Mouse (Mus musculus): ENCODE measurements around the gene Ank3.
A peak's percentile ranks its signal among the peaks of the same experiment; 100 is the strongest.
"Not testable (repeated sequence)": the region's sequence is repeated elsewhere in the genome, so short reads cannot be mapped to it uniquely, and the experiment has no call there.

The Ank3 gene

GRCm38 (mm10) chr10:69398763-69399590 lies at the start of gene Ank3:
TSS of gene Ank3 (plus strand) at chr10:69398773.
- peak; percentile 68 to 78 for DNase-seq

- peak; percentile 60 to 74 for DNase-seq
These were observed 47.3 kb upstream of the Ank3 start for GRCm38 (mm10) chr10:69351071-69351841.

- DNase-seq, result peak in 1 of 2 experiments; percentile 42
These were observed 46.7 kb upstream of the Ank3 start for GRCm38 (mm10) chr10:69351842-69352211.

- peak; percentile 97 to 98 for DNase-seq
These were observed 46.1 kb upstream of the Ank3 start, which contains the start of gene Cdk1 for GRCm38 (mm10) chr10:69352212-69353085. TSS of gene Cdk1 (minus strand) at chr10:69352938.

- not testable (repeated sequence) for DNase-seq
These were observed 45.5 kb upstream of the Ank3 start for GRCm38 (mm10) chr10:69353086-69353479.

GRCm38 (mm10) chr10:69359666-69360065 lies 38.9 kb upstream of the Ank3 start:
- no peak for DNase-seq

GRCm38 (mm10) chr10:69366208-69366607 lies 32.4 kb upstream of the Ank3 start:
- peak; percentile 40 to 47 for DNase-seq

GRCm38 (mm10) chr10:69366877-69367387 lies 31.6 kb upstream of the Ank3 start:
- DNase-seq, result no peak

- no peak for DNase-seq
These were observed 29.3 kb upstream of the Ank3 start for GRCm38 (mm10) chr10:69369321-69369720.

- DNase-seq, result peak; percentile 64 to 65
These were observed 27.1 kb upstream of the Ank3 start for GRCm38 (mm10) chr10:69371441-69371840.

GRCm38 (mm10) chr10:69372061-69372460 lies 26.5 kb upstream of the Ank3 start:
- no peak for DNase-seq

- DNase-seq, result no peak
These were observed 24.6 kb upstream of the Ank3 start for GRCm38 (mm10) chr10:69373796-69374550.

GRCm38 (mm10) chr10:69375154-69375553 lies 23.4 kb upstream of the Ank3 start:
- no peak for DNase-seq

GRCm38 (mm10) chr10:69383186-69383585 lies 15.4 kb upstream of the Ank3 start:
- DNase-seq, result no peak

GRCm38 (mm10) chr10:69384640-69385039 lies 13.9 kb upstream of the Ank3 start:
- no peak for DNase-seq

GRCm38 (mm10) chr10:69385136-69385535 lies 13.4 kb upstream of the Ank3 start:
- no peak for DNase-seq

- DNase-seq, result no peak
These were observed 11.8 kb upstream of the Ank3 start for GRCm38 (mm10) chr10:69386767-69387166.

GRCm38 (mm10) chr10:69389511-69389910 lies 9.1 kb upstream of the Ank3 start:
- no peak for DNase-seq

GRCm38 (mm10) chr10:69398197-69398762 lies 293 bp upstream of the Ank3 start:
- DNase-seq, result peak; percentile 58 to 69

GRCm38 (mm10) chr10:69399814-69400385 lies 1.3 kb downstream of the Ank3 start:
- DNase-seq, result peak; percentile 20 to 39

- DNase-seq, result no peak
These were observed 6.9 kb downstream of the Ank3 start for GRCm38 (mm10) chr10:69405431-69405830.

Measured in kidney, postnatal 4 days (tissue).